Comparison of ENCODE assay signal across 9 mouse cellular contexts in the genomic region with DNA sequence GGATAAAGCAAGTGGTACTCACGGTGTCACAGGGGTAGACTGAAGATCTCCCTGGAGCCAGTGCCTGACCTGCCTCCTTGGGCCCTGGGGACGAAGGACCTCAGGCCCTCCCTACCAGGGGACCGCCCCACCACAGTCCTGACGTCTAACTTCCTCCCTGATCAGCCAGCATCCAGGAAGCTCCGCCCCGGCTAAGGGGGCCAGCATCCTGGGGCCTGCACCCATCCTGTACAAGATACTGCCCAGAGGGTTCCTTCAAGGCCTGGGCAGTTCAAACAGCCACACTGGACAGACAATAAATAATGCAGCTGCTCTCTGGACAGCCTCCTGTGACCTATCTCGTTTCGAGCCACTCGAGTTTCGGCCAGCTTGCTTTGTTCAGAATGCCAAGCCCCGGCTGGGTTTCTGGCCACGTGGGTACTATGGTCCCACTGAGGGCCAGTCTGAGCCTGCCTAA.
DNase-seq lines count a peak whose midpoint lies in the region; ATAC-seq and TF ChIP-seq lines count a peak whose summit lies in the region.
"Had no signal": no experiment of that assay in that cellular context is flagged by ENCODE, and none has a peak within 500 bp of the region (broad histone marks: within the 10 kb centered on the region; RNA-seq: fewer than 3 reads in every experiment).

No protein-coding gene starts in this region.

- no peaks in the 10 kb centered on the region for H3K27me3 ChIP-seq in MEL (ENCODE audit: control insufficient read depth in 1 of 2, insufficient read depth in 2 of 2, low read length in 2 of 2)
- no peaks in the 10 kb centered on the region for H3K27me3 ChIP-seq in kidney, postnatal 0 days (ENCODE audit: insufficient read depth, low read length)
- no peaks in the 10 kb centered on the region for H3K27me3 ChIP-seq in intestine, postnatal 0 days (replicated peaks; ENCODE audit: control insufficient read depth, insufficient read depth, low read length)
- H3K27me3 ChIP-seq in hindbrain, embryonic 16.5 days (replicated peaks; ENCODE audit: control insufficient read depth, insufficient read depth, low read length), result no peaks in the 10 kb centered on the region
- H3K27me3 ChIP-seq: embryonic facial prominence, embryonic 13.5 days had no signal

- H3K4me3 ChIP-seq in MEL (ENCODE audit: control insufficient read depth in 1 of 2, insufficient read depth in 1 of 2, low read depth in 2 of 2, low read length in 2 of 2), result peak overlapping the region; percentile 43 to 71
- H3K4me3 ChIP-seq in kidney, postnatal 0 days (replicated peaks; ENCODE audit: low read depth, low read length), result no peak overlapping the region
- no peak overlapping the region for H3K4me3 ChIP-seq in intestine, postnatal 0 days (ENCODE audit: low read depth, low read length)
- no peak overlapping the region for H3K4me3 ChIP-seq in hindbrain, embryonic 16.5 days (ENCODE audit: low read length)
- H3K4me3 ChIP-seq: embryonic facial prominence, embryonic 13.5 days had no signal

- TF ChIP-seq EP300 in MEL (IDR thresholded peaks at IDR 0.05; ENCODE audit: low read depth in 1 of 2, low read length in 2 of 2), result no peak

- H3K9ac ChIP-seq in MEL (ENCODE audit: control insufficient read depth, low read depth, low read length, poor library complexity, severe bottlenecking), result peak overlapping the region; percentile 59
- no peak overlapping the region for H3K9ac ChIP-seq in kidney, postnatal 0 days (ENCODE audit: low read depth, low read length)
- no peak overlapping the region for H3K9ac ChIP-seq in intestine, postnatal 0 days (ENCODE audit: low read depth, low read length)
- H3K9ac ChIP-seq in hindbrain, embryonic 16.5 days (ENCODE audit: low read depth, low read length), result no peak overlapping the region
- H3K9ac ChIP-seq: embryonic facial prominence, embryonic 13.5 days had no signal

- no peak for TF ChIP-seq RAD21 in MEL (IDR thresholded peaks at IDR 0.05; ENCODE audit: low read depth, low read length)

- no peak overlapping the region for H3K4me2 ChIP-seq in kidney, postnatal 0 days (ENCODE audit: low read length)
- no peak overlapping the region for H3K4me2 ChIP-seq in intestine, postnatal 0 days (replicated peaks; ENCODE audit: low read depth)
- H3K4me2 ChIP-seq in hindbrain, embryonic 16.5 days (ENCODE audit: low read length), result no peak overlapping the region
- H3K4me2 ChIP-seq: embryonic facial prominence, embryonic 13.5 days had no signal

- H3K27ac ChIP-seq in MEL (ENCODE audit: control insufficient read depth, low read depth, low read length), result peak overlapping the region; percentile 43; the same call in 1 of the 2 replicates
- no peak overlapping the region for H3K27ac ChIP-seq in kidney, postnatal 0 days
- H3K27ac ChIP-seq in intestine, postnatal 0 days (ENCODE audit: low read depth, low read length), result no peak overlapping the region
- no peak overlapping the region for H3K27ac ChIP-seq in hindbrain, embryonic 16.5 days (ENCODE audit: low read depth, low read length)
- H3K27ac ChIP-seq: embryonic facial prominence, embryonic 13.5 days had no signal

- no peak for TF ChIP-seq CTCF in MEL (IDR thresholded peaks at IDR 0.05 in 2 of 3, conservative IDR thresholded peaks at IDR 0.05 in 1 of 3; ENCODE audit: control insufficient read depth in 1 of 3, insufficient read depth in 1 of 3, low read depth in 2 of 3, low read length in 3 of 3, poor library complexity in 1 of 3, severe bottlenecking in 1 of 3)
- TF ChIP-seq CTCF in kidney, postnatal 0 days (IDR thresholded peaks at IDR 0.05; ENCODE audit: low read depth), result no peak
- TF ChIP-seq CTCF in intestine, postnatal 0 days (IDR thresholded peaks at IDR 0.05; ENCODE audit: low read depth), result no peak

- peaks cover 0 to 23% of the 10 kb centered on the region in 2 experiments; a peak in 2 of 4 replicates for H3K36me3 ChIP-seq in MEL (ENCODE audit: control insufficient read depth in 1 of 2, insufficient read depth in 2 of 2, low read length in 2 of 2)
- no peaks in the 10 kb centered on the region for H3K36me3 ChIP-seq in kidney, postnatal 0 days (ENCODE audit: insufficient read depth, low read length)
- no peaks in the 10 kb centered on the region for H3K36me3 ChIP-seq in intestine, postnatal 0 days (ENCODE audit: control insufficient read depth, insufficient read depth)
- H3K36me3 ChIP-seq in hindbrain, embryonic 16.5 days (ENCODE audit: control insufficient read depth, insufficient read depth, low read length), result no peaks in the 10 kb centered on the region
- H3K36me3 ChIP-seq: embryonic facial prominence, embryonic 13.5 days had no signal

- H3K9me3 ChIP-seq in MEL (replicated peaks; ENCODE audit: insufficient read depth, low read length), result no peaks in the 10 kb centered on the region
- H3K9me3 ChIP-seq in kidney, postnatal 0 days (replicated peaks; ENCODE audit: low read length), result no peaks in the 10 kb centered on the region
- no peaks in the 10 kb centered on the region for H3K9me3 ChIP-seq in intestine, postnatal 0 days (ENCODE audit: control insufficient read depth)
- no peaks in the 10 kb centered on the region for H3K9me3 ChIP-seq in hindbrain, embryonic 16.5 days (ENCODE audit: control insufficient read depth, low read length)
- H3K9me3 ChIP-seq: embryonic facial prominence, embryonic 13.5 days had no signal

- H3K79me2 ChIP-seq in MEL (ENCODE audit: control insufficient read depth, insufficient read depth, low read length, poor library complexity), result no peaks in the 10 kb centered on the region; the same call in 1 of the 2 replicates

- no peak for ATAC-seq in kidney, postnatal 0 days (replicated peaks; ENCODE audit: low FRiP score, low read depth)
- ATAC-seq in megakaryocyte, adult 5-6 weeks (ENCODE audit: poor library complexity, severe bottlenecking), result peak; percentile 72
- ATAC-seq in intestine, postnatal 0 days, result no peak
- no peak for ATAC-seq in hindbrain, embryonic 16.5 days

- H3K4me1 ChIP-seq in MEL (ENCODE audit: control insufficient read depth in 1 of 2, insufficient read depth in 2 of 2, low read length in 2 of 2), result peaks cover 12 to 42% of the 10 kb centered on the region in 2 experiments
- no peaks in the 10 kb centered on the region for H3K4me1 ChIP-seq in kidney, postnatal 0 days (replicated peaks; ENCODE audit: insufficient read depth, low read length)
- H3K4me1 ChIP-seq in intestine, postnatal 0 days (replicated peaks; ENCODE audit: control insufficient read depth, insufficient read depth, low read length), result no peaks in the 10 kb centered on the region
- peaks cover 21% of the 10 kb centered on the region for H3K4me1 ChIP-seq in hindbrain, embryonic 16.5 days (ENCODE audit: control insufficient read depth, insufficient read depth, low read depth, low read length)

- TF ChIP-seq POLR2A in MEL (IDR thresholded peaks at IDR 0.05; ENCODE audit: control insufficient read depth in 1 of 2, insufficient read depth in 1 of 2, low read depth in 1 of 2, low read length in 2 of 2, poor library complexity in 1 of 2), result peak in 1 of 2 experiments; percentile 67; a peak in 2 of 4 replicates

- WGBS in kidney, postnatal 0 days, result 44% methylated on average over 12 of the region's 12 CpGs
- WGBS in intestine, postnatal 0 days, result 76% methylated on average over 12 of the region's 12 CpGs
- 65% methylated on average over 12 of the region's 12 CpGs for WGBS in hindbrain, embryonic 16.5 days

- DNase-seq in cerebellum, adult 11-12 months, result peak; percentile 49
- DNase-seq in cerebellum, adult 11 months, result no peak
- peak; percentile 66 for DNase-seq in MEL (ENCODE audit: low read depth, low spot score)
- peak; percentile 22 for DNase-seq in kidney, postnatal 0 days (ENCODE audit: low spot score)
- no peak for DNase-seq in neural tube, embryonic 10.5 days (ENCODE audit: extremely low spot score, low spot score)

TF ChIP-seq in MEL, 35 proteins besides CTCF, POLR2A, EP300 and RAD21:
- TF ChIP-seq TBP (IDR thresholded peaks at IDR 0.05; ENCODE audit: low read depth, low read length) (0 out of 2 replicates have a peak, but pooled peaks have one; percentile 24), ZC3H11A (IDR thresholded peaks at IDR 0.05; ENCODE audit: low read depth, low read length) (no peak), ELF1 (IDR thresholded peaks at IDR 0.05; ENCODE audit: low read depth, low read length) (peak; percentile 56; the same call in 1 of the 2 replicates), NRF1 (IDR thresholded peaks at IDR 0.05; ENCODE audit: insufficient read depth, low read depth, low read length, poor library complexity, severe bottlenecking) (no peak), NELFE (IDR thresholded peaks at IDR 0.05; ENCODE audit: low read depth, low read length) (peak; percentile 40; the same call in 1 of the 2 replicates), TCF12 (IDR thresholded peaks at IDR 0.05; ENCODE audit: low read depth, low read length) (peak; percentile 32; the same call in 1 of the 2 replicates), MAZ (IDR thresholded peaks at IDR 0.05; ENCODE audit: low read depth, low read length) (peak; percentile 35; the same call in 1 of the 2 replicates)

Comparison
In these comparisons a context has a peak if more than half of its experiments do, and no peak if none do; other contexts are left out.
1. DNase-seq: peak in cerebellum, adult 11-12 months (single experiment), MEL (single experiment) and kidney, postnatal 0 days (single experiment); none in cerebellum, adult 11 months (single experiment) and neural tube, embryonic 10.5 days (single experiment).
2. H3K4me3 ChIP-seq: peak in MEL (2 of 2); none in kidney, postnatal 0 days (single experiment), intestine, postnatal 0 days (single experiment) and hindbrain, embryonic 16.5 days (single experiment).